Mouse (Mus musculus): Measurements from ENCODE around the gene Trpm3.

Gene Trpm3

DNA sequence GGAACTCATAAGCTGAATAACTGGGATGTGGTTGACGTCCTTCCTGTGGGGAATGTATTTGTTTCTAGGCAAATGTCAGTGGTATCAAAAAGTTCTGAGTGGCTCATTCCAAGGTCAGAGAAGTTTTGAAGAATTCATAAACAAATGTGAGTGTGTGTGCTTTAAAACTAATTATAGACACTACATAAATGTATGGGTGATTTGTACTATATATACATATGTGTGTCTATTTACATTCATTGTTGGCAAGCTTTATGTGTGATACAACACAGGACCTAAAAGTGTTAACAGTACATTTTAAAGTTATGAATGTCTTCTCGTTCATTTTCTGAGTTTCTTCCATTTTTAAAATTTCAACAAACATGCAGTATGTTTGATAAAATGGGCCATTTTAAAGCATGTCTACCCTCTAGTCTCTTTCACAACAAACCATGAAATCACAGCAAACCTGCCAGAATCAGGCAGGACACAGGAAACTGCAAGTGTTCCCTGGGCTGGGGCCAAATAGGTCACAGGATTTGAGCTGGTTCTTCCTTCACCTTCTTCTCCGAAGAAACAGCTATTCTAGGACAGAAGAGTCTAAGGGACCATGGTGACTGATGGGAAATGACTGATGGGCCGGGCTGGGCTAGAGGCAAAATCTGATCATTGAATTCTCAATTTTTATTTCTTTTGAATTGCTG is 334.3 kb downstream of the Trpm3 start:
- DNase-seq (ENCODE audit: low read depth), result no peak

GRCm38 (mm10) chr19:22478295-22478989 is 339.6 kb downstream of the Trpm3 start:
- DNase-seq (ENCODE audit: low read depth), result no peak

DNA sequence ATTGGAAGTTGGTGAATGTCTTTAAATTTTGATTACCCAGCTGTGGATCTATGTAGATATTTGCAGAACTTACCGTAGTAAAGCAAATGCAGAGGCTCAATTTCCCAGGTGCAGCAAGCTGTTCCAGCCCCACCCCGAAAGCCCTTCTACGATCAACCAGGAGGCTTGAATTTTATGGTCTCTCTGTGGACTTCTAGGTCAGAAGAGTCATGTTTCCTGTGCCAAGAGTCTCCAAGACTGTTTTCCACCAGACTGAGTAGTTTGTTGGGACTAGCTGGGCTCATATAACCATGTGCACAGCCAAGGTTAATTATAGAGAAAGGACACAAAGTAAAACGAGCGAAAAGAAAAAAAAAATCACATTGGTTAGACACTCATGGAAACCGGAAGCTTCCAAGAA is 364.6 kb downstream of the Trpm3 start:
- no peak for DNase-seq (ENCODE audit: low read depth)

GRCm38 (mm10) chr19:22518508-22518907 is 379.7 kb downstream of the Trpm3 start:
- DNase-seq (ENCODE audit: low read depth), result no peak

- DNase-seq (ENCODE audit: low read depth), result no peak
Measured at GRCm38 (mm10) chr19:22527944-22528343, 389.1 kb downstream of the Trpm3 start.

GRCm38 (mm10) chr19:22542990-22543709 is 404.3 kb downstream of the Trpm3 start:
- DNase-seq (ENCODE audit: low read depth), result no peak

- DNase-seq (ENCODE audit: low read depth), result peak; percentile 29
Measured at GRCm38 (mm10) chr19:22552179-22552578, 413.3 kb downstream of the Trpm3 start.

- DNase-seq (ENCODE audit: low read depth), result no peak
Measured at GRCm38 (mm10) chr19:22554421-22554941, 415.6 kb downstream of the Trpm3 start.

DNA sequence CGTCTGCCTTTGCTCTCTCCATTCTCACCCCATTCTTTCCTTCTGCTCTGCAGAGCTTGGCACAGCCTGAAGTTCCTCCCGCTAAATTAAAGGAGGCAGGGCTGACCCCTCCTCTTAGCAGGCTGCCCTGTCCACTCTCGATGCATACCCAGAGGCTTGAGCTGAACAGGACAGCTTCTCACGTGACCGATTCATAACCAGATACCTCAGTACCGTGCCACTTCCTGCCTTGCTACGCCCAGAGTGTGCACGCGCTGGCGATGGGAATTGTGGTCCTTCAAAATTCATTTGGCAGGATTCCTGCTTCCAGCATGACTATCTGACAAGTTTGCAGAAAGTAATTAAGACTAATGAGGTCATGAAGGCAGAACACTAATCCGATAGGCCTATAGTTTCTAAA is 433.6 kb downstream of the Trpm3 start:
- no peak for DNase-seq (ENCODE audit: low read depth)

GRCm38 (mm10) chr19:22572849-22573248 is 434.0 kb downstream of the Trpm3 start:
- DNase-seq (ENCODE audit: low read depth), result no peak

- no peak for DNase-seq (ENCODE audit: low read depth)
Measured at GRCm38 (mm10) chr19:22582120-22582745, 443.4 kb downstream of the Trpm3 start.

- no peak for DNase-seq (ENCODE audit: low read depth)
Measured at GRCm38 (mm10) chr19:22594492-22594891, 455.6 kb downstream of the Trpm3 start.

- DNase-seq (ENCODE audit: low read depth), result no peak
Measured at GRCm38 (mm10) chr19:22595246-22595645, 456.4 kb downstream of the Trpm3 start.

DNA sequence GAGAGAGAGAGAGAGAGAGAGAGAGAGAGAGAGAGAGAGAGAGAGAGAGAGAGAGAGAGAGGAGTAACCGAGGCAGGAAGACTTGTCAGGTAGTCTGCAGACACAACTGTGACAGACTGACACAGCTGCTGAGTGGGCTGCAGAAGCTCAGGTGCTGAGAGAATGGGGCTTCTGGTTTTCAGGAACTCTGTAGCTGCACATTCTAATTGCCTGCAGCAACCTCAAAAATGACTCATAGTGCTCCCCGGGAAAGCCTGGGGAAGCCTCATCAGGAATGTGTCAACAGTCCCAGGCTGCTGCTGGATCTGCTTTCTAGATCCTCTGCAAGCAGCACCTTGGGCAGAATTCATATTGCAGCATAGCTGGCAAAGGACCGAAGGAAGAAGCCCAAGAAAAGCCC is 457.9 kb downstream of the Trpm3 start:
- no peak for DNase-seq (ENCODE audit: low read depth)

DNA sequence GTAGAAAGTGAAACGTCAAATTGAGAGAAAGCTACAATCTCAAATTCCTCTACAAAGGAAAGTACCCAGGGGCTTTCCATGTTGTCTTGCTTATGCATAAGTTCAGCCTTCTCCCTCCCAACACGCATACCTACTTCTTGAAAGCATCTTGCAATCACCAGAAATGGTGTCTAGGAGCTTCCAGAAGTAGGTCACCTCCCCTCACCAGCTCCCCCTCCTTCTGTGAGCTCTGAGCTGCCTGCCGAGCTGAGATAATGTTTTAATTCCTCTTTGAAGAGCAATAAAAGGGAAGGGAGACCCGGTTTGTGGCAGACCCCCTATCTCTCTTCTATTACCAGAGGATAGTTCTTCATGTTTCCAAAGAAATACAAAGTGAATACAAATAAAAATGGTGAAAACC is 465.5 kb downstream of the Trpm3 start:
- DNase-seq (ENCODE audit: low read depth), result no peak

GRCm38 (mm10) chr19:22607985-22608684 is 469.3 kb downstream of the Trpm3 start:
- DNase-seq (ENCODE audit: low read depth), result no peak

- no peak for DNase-seq (ENCODE audit: low read depth)
Measured at GRCm38 (mm10) chr19:22611621-22612020, 472.8 kb downstream of the Trpm3 start.

DNA sequence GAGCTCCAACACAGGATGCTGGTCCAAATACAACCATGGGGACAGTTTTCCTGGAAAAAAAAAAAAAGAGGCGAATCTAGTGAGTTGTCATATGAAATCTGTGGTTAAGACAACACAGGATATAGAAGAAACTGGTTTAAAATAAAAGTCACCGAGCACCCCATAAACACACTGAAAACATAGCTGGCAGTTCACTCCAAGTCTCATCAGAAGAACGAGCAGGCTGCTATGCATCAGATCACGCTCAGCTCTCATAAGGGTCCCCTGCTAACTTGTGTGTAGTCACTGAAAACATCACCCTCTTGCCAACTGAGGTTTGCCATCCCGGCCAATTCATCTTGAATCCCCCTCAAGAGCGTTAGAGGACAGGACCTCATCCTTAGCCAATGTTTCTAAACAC is 476.5 kb downstream of the Trpm3 start:
- no peak for DNase-seq (ENCODE audit: low read depth)

GRCm38 (mm10) chr19:22624801-22625513 is 486.1 kb downstream of the Trpm3 start:
- DNase-seq (ENCODE audit: low read depth), result no peak

- no peak for DNase-seq (ENCODE audit: low read depth)
Measured at GRCm38 (mm10) chr19:22628878-22629277, 490.0 kb downstream of the Trpm3 start.

- no peak for DNase-seq (ENCODE audit: low read depth)
Measured at GRCm38 (mm10) chr19:22631316-22631715, 492.5 kb downstream of the Trpm3 start.

All from induced T-regulatory cell, adult 2 months (primary cell).